Mouse (Mus musculus): ENCODE data around the gene Slco2b1.

The Slco2b1 gene

DNA sequence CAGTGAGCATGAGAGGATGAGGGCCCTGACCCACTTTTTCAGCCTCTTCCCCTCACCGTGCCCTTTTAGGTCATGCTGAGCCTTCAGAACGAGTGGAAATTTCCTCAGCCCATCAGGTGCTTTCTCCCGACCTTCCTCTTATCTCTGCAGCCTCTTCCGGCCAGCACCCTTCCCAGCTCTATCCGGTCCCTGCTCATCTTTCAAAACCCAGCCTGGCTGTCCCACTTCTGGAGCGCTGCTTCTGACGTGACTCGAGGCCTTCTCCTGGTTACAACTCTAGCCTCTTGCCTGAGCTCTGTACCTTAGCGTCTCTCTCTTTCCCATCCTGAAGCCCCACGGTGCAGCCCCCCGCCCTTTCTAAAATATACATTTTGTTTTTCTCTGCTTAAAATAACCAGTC, 56.9 kb downstream of the Slco2b1 start:
- DNase-seq (ENCODE audit: low spot score in 2 of 2), result no peak

DNA sequence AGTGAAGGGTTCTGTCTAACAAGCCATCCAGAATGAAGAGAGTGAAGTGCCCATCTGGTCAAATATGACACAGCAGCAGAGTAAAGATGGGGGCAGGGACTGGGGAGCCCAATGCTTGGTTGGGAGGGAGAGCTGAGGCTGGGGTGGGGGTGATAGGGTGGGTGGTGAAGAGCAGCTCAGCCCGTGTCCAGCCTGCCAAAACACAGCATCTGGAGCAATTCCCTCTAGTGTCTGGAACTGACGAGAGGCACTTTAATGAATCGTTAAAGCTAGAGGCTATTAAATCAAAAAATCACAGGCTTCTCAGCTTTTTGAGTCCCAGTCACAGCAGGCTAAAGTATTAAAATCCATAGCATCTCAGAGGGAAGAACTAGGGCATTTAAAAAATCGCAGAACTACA, 61.6 kb downstream of the Slco2b1 start:
- DNase-seq (ENCODE audit: low spot score in 2 of 2), result no peak

- no peak for DNase-seq (ENCODE audit: low spot score in 2 of 2)
These were observed 62.5 kb downstream of the Slco2b1 start for GRCm38 (mm10) chr7:99648623-99649022.

- DNase-seq (ENCODE audit: low spot score in 2 of 2), result no peak
These were observed 66.4 kb downstream of the Slco2b1 start for GRCm38 (mm10) chr7:99644701-99645100.

GRCm38 (mm10) chr7:99642078-99642477, 69.1 kb downstream of the Slco2b1 start:
- no peak for DNase-seq (ENCODE audit: low spot score in 2 of 2)

DNA sequence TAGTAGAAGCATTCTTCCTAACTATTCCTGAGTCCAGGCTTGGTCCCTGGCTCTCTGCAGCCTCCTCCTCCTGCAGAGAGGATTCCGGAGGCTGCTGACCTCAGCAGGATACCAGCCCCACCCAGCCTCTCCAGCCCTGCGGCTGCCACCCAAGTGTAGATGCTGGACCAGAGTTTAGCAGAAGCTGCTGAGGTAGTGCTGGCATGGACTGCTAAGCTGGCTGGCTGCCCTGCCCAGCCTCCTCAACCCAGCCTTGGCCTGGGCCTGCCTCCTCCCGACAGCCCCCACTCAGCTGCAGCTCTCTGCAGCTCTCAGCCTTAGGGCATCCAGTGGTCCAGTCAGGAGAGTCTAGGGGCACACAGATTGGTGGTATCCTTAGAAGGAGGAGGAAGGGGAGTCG, 69.9 kb downstream of the Slco2b1 start:
- DNase-seq (ENCODE audit: low spot score in 2 of 2), result no peak

DNA sequence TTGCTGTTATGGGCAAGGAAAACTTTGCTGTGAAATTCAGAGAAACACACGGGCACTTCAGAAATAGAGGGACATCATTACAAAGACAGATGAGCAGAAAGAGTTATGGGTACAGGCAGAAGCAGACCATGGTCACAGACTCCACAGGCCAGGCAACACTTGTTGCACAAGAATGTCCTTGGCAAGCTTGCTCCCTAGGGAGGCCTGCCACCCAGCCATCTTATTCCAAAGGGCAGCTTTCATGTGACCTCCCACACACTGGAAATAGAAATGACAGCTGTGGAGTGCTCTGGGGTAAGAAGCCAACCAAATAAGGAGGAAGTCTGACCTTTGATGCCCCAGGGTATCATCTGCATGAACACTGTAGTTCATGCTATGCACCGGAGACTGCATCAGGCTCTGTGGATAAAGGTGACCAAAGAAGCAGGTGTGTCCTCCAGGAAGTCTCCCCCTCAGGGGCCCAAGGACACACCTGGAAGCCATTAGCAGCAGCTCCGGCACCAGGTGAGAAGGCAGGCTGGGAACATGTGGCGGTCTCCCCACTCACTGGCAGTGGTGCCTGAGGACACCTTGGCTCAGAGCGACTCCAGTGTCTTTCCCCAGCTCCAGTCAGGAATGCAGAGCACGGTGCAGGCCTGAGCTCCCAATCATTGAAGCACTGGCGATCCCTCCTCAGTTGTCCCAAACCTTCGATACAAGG, 77.0 kb downstream of the Slco2b1 start:
- DNase-seq (ENCODE audit: low spot score in 2 of 2), result no peak

DNA sequence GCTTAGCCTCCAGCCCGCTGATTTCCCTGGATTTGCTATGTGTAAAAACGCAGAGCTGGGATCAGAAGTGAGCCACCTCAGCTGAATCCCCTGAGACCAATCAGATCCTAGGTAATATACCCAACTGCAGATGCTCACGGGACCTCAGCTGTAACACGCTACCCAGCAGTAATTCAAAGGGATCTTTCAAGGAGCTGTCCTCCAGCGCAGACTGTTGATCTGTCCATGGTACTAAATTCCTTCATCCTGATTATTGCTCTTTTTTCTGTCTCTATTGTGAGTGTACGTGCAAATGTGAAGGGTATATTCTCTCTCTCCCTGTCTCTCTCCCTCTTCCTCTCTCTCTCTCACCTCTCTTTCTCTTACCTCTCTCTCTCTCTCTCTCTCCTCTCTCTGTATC, 78.9 kb downstream of the Slco2b1 start:
- DNase-seq (ENCODE audit: low spot score in 2 of 2), result no peak

- no peak for DNase-seq (ENCODE audit: low spot score in 2 of 2)
These were observed 83.8 kb downstream of the Slco2b1 start for GRCm38 (mm10) chr7:99627366-99627765.

GRCm38 (mm10) chr7:99626376-99627270, 84.5 kb downstream of the Slco2b1 start, which contains the start of gene Tpbgl:
TSS of gene Tpbgl (minus strand) at chr7:99627103.
- no peak for DNase-seq (ENCODE audit: low spot score in 2 of 2)

DNA sequence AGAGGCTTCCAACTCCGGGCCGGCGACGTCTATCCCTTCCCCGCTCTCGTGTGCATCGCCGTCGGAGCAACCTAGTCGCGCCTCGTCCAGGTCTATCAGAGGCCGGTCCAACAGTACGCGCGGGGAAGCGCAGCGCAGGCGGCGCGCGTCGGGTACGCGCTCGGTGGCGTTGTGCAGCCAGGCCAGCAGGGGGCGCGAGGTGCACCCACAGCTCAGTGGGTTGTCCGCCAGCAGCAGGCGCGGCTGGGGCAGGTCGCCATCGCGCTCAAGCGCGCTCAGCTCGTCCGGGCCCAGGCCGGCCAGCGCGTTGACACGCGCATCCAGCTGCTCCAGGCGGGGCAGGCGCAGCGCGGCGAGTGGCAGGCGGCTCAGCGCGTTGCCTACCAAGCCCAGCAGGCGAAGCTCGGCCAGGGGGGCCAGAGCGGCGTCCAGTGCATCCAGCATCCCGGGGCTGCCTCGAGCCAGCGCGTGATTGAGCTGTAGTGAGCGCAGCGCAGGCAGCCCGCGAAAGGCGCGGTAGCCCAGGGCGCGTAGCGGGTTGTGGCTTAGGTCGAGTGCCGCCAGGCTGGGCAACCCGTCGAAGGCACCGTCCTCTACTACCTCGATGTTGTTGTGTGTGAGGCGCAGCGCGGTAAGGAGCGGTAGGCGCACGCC, 85.3 kb downstream of the Slco2b1 start:
- peak; percentile 73 to 74 for DNase-seq (ENCODE audit: low spot score in 2 of 2)

GRCm38 (mm10) chr7:99618860-99619259, 92.3 kb downstream of the Slco2b1 start:
- DNase-seq (ENCODE audit: low spot score in 2 of 2), result no peak

GRCm38 (mm10) chr7:99618264-99618663, 92.9 kb downstream of the Slco2b1 start:
- no peak for DNase-seq (ENCODE audit: low spot score in 2 of 2)

All from right cerebral cortex, postnatal 36 days (tissue).